Mouse (Mus musculus): ENCODE results near the gene Mettl7a2.
"Not testable (repeated sequence)": the region's sequence is repeated elsewhere in the genome, so short reads cannot be mapped to it uniquely, and the experiment has no call there.

Gene Mettl7a2

DNA sequence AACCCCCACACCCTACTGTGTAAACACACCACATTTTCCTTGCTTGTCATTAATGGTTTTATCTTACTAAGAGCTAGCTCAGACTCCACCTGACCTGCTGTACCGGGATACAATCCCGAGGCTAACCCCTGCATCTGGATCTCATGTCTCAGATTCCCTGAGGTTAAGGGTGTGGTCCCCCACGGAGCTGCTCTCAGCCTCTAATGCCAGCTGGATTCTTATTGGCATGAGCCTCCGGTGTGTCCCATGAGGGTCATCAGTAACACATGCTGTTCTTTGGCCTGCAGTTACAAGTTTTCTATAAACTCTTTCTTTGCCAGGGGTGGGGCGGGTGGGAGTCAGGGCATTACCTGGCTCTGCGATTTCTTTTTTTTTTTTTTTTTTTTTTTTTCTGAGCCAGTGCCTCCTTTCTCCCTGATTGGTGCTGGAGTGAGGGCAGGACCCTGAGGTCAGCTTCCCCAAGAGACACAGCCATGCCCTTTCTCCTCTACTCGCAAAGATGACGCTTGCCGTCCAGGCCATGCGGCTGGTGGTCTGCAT is at the start of gene Mettl7a2, which contains the start of gene Methig1:
Mettl7a2 (plus strand) TSS at position 490 of the 540 bp plus-strand sequence.
Methig1 (plus strand) TSS at position 439 of the 540 bp plus-strand sequence.
- DNase-seq (ENCODE audit: low spot score in 2 of 2): no peak

DNA sequence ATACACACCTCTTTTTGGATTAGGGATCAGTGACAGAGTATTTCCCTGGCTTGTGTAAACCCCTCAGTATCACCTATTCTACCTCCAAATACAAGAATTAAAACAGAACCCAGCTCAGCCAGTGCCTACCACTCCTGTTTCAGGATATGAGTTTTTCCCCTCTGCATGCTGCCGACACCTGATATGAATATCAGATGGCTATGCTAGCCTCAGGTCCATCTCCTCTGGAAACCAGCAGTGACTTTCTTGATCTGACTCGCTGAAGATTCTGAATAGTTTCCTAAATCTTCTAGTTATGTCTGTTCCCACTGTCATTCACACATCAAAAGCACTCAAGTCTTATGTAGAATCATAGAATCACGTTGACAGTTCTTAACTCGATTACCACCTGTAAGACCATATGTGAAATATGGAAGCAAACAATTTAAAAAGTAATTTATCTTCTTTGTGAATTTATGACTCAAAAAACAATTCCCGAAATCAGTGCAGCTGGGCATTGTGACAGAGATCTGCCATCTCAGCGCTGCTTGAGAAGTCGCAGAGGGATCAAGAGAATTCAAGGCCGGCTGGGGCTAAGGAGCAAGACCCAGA is 49.5 kb upstream of the Mettl7a2 start:
- no peak for DNase-seq (ENCODE audit: low spot score in 2 of 2)

DNA sequence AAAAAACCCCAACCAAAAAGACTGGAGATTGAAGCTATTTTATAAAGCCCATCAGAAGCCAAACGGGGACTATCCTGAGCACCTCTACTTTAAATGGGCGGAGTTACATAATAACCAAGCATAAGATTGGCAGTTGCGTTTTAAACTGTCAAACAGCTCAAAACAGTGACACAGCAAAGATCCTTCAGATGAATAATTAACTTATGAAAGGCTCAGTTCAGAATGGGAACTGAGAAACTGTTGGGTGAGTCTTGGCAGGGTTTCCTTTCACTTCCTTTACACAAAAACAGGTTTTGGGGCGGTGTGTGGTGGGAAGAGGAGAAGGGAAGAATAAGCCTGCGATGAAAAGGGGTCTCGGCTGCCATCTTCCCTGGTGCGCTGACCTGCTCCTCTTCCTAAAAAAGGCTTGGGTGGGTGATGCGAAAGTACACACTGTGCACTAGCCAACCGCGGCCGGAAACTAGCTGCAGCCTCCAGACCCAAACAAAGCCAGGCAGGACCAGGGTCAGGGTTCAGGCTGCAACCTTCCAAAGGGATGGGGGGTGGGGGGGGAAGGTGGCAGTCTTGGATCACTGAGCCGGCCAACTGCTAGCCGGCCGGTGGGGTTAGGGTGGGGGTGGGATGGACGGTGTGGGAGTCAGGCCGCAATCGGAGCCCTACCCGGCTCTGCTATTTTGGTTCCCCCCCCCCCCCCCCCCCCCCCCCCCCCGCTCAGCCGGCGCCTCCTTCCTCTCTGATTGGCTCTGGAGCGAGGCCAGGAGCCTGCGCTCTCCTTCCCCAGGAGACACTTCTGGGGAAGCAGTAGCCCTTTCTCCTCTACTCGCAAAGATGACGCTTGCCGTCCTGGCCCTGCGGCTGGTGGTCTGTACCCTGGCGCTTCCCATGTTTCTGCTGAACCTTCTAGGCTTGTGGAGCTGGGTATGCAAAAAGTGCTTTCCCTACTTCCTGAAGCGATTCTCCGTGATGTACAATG is 48.7 kb upstream of the Mettl7a2 start, which contains the start of gene Mettl7a1:
Mettl7a1 (plus strand) TSS at position 122 of the 973 bp plus-strand sequence.
- DNase-seq (ENCODE audit: low spot score in 2 of 2): peak; percentile 76 to 81

DNA sequence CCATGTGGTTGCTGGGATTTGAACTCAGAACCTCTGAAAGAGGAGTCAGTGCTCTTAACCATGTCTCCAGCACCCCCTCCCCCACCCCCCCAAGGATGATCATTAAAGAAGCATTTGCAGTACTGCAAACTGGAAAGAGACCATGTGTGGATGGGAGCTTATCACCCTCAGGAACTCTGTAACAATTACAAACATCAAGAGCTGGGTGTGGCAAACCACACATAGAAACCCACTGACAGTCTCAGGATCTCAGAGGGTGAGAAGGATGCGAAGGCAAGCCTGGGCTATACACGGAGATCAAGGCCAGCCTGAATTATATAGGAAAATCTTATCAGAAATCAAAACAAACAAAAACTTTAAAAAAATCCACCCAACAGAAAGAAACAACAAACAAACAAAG is 46.8 kb upstream of the Mettl7a2 start:
- no peak for DNase-seq (ENCODE audit: low spot score in 2 of 2)

DNA sequence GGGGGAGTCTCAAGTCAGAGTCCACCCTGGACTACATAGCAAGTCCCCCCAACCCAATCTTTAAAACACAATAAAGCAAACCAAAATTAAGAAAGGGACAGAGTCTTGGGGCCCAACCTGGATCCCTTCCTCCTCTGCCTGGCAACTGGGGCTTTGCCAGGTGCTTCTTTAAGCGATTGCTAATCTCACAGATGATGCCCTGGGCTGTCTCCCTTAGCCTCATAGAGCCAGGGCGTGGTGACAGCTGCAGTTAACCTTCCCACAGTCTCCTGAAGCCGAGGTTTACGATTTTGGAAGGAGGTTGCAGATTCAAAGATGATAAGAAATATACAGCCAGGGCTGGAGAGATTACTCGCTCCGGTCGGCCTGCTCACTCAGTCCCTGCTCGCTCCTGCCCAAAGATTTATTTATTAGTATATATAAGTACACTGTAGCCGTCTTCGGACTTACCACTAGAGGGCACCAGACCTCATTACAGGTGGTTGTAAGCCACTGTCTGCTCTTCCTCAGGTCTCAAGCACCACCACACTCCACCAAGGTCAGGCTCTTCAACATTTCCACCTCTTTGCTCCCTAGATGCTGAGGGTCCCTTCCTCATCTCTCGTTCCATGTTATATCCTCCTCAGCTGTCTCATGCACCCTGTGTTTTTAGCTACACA is 45.4 kb upstream of the Mettl7a2 start:
- DNase-seq (ENCODE audit: low spot score in 2 of 2): peak; percentile 12 to 33

DNA sequence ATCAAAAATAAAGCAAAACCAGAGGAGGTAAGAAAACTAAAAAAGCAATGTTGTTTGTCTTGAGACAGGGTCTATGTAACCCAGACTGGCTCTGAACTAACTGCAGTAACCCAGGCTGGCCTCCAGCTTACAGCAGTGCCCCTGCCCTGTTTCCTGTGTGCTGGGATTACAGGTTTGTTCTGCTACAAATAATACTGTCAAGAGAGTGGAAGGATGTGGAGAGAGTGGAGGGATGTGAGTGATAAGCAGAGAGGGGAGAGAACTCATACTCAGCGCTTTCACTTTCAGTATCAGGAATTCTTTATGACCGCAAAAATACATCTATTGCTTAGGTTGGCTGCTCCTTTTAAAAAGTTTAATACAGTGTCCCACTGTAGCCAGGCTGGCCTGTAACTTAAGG is 40.7 kb upstream of the Mettl7a2 start:
- no peak for DNase-seq (ENCODE audit: low spot score in 2 of 2)

DNA sequence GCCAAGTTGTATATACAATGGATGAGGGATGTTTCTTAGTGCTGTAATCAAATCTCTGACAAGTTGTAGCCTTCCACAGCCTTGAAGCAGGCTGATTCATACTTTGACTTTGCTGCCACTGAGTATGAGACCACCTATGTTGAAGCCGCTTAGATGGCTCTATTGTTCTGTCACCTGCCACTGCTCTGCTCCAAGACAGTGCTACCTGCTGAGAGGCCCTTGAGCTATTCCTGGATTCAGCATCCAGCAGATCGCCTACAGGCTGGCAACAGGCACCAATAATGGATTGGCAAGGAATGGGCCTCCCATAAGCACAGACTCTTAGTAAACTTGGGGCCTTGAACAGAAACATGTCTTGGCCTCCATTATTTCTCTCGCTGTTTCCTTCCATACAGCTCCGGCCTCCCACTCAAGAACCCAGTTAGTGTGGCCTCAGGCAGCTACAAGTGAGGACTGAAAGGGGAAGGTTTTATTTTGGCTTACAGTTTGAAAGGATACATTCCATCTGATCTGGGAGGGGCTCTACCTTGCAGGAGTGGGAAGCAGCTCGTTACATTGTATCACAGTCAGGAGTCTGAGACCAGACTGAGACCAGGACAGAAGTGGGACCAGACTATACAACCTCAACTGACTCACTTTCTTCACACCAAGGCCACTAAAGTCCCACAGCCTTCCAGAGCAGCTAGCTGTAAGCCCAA is 38.4 kb upstream of the Mettl7a2 start:
- no peak for DNase-seq (ENCODE audit: low spot score in 2 of 2)

DNA sequence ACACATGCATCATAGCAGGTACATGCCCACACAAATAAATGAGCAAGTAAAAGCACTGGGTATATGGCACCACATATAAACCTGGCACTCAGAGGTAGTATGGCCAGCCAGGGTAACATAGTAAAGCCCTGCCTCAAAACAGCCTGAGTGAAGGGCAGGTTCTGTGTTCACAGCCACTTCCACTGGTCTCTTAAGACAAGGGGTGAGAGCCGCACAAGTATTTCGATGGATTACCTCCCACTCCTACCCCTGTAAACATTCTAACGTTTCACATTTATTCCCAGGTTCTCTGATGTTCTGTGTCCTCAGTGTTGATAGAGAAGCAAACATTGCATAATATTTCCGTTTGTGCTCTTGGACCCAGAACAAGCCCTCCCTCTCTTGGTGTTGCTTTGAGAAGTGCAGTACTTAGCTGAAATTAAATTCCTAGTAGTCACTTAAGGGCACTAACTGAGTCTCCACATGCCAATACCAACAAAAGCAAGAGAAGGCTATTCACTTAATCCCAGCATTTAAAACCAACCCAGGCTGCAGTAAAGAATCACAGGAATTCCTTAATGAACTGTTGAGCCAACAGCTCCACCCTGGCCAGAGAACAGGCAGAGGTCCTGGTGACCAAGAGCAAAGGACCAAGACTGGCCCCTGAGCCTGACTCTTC is 34.9 kb upstream of the Mettl7a2 start:
- not testable (repeated sequence) for DNase-seq (ENCODE audit: low spot score in 2 of 2)

DNA sequence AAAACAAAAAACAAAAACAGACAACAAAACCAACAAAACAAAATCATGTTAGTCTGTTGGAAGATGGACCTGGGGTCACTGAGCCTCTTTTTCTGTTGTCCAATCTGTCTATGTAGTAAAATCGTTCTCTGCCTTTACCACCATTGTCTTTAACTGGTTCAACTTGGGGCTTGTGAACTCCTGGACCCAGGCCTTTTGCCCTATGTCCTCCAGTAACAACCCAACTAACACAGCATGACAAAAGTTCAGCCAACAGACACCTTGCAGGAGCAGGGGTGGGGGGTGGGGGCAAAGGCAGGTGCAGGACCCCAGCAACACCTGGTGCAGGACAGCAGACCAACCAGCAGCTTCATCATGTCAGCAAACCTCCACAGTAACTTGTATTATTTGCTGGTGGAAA is 33.1 kb upstream of the Mettl7a2 start:
- DNase-seq (ENCODE audit: low spot score in 2 of 2): no peak

DNA sequence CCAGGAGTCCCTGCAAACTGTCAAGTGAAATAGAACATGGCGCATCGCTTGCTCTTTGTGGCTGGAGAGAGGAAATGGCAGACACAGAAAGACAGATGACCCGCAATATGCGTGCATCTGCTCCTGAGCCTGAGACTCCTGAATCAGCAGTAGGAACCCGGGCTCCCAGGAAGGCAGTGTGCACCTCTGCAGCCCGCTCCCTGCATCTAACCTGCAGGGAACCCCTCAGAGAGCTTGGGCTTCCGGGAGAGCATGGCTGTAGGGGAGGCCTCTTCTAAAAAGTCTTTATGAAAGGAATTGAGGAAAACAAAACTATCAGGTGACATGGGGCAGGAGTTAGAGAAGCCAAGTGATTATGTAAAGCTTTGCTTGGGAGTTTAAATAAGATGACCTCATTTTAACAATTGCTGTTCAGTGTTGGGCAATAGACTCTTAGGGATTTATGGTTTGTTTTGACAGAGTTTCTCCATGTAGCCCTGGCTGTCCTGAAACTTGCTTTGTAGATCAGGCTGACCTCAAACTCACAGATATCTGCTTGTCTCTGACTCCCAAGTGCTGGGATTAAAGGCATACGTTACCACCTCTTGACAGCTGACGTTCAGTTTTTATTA is 32.6 kb upstream of the Mettl7a2 start:
- no peak for DNase-seq (ENCODE audit: low spot score in 2 of 2)

DNA sequence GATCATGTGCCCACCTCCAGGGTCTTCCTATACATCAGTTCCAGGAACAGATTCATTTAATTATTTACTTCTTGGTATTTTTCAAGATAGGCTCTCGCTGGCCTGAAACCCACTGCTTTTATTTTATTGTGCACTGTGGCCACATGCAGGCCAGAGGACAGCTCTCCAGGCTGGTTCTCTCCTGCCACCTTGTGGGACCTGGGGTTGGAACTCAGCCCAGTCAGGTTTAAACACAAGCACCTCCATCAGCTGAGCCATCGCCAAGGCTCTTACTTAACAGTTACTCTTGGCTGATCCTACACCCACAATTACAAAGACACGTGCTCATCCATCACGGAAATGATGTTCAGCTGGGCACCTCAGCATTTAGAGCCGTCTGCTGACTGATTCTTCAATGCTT is 31.9 kb upstream of the Mettl7a2 start:
- DNase-seq (ENCODE audit: low spot score in 2 of 2): no peak

DNA sequence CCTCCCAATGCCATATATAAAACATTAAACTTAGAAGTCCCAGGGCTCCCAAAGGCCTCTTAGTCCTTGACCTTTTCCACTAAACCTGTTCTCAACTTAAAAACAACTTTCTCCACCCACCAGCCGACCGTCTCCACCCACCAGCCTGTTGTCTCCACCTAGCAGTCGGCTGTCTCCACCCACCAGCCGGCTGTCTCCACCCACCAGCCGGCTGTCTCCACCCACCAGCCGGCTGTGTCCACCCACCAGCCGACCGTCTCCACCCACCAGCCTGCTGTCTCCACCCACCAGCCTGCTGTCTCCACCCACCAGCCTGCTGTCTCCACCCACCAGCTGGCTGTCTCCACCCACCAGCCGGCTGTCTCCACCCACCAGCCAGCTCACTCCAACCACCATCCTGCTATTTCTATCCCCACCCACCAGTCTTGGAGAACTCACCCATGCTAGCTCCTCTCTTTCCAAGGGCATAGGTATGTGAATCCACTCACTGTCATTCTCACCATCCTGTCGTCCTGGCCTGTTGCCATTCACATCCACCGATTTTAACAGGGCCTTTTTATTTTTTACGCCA is 28.9 kb upstream of the Mettl7a2 start:
- no peak for DNase-seq (ENCODE audit: low spot score in 2 of 2)

DNA sequence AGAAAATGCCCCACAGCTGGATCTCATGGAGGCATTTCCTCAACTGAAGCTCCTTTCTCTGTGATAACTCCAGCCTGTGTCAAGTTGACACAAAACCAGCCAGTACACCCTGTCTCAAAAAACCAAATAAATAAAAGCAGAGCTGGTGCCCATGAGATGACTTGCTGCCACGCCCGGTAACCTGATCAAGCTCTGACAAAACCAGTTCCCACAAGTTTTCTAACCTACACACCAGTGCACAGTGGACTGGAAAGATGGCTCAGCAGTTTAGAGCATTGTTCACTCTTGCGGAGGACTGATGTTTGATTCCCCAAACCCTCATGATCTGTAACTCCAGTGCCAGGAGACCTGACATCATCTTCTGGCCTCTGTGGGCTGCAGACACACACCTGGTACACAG is 27.8 kb upstream of the Mettl7a2 start:
- no peak for DNase-seq (ENCODE audit: low spot score in 2 of 2)

DNA sequence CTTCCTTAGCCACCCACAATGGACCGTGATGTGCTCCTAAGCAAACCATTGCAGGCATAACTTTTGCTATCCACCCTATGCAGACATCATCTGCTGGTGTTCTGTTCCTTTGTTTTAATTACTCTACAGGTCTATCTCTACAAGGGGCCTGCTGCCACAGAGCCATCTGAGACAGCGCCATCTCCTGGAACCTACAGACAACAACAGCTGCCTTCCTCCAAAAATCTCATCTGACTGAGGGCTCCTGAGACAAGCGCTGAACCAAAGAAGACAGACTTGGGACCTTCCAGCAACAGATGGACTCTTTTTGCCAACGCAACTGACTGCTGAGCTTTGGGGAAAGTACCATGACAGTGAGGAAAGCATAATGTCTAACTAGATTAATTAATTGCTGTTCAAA is 24.9 kb upstream of the Mettl7a2 start:
- not testable (repeated sequence) for DNase-seq (ENCODE audit: low spot score in 2 of 2)

DNA sequence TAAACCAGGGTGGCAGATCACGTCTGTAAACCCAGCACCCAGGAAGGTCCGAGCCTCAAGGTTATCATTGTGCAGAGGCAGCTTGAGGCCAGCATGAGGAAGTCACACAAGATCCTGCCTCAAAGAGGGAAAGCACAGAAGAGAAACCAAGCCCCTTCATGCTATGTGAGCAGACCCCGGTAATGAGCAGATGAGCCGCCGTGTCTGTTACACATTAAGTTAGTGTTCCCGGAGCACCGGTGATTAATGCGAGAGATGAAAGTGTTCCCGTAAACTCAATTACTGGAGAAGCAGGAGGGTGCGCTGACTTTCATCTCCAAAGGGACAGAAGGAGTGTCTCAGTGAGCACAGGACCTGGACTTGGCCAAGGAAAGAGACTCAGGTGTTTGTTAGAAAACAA is 23.7 kb upstream of the Mettl7a2 start:
- DNase-seq (ENCODE audit: low spot score in 2 of 2): not testable (repeated sequence)

DNA sequence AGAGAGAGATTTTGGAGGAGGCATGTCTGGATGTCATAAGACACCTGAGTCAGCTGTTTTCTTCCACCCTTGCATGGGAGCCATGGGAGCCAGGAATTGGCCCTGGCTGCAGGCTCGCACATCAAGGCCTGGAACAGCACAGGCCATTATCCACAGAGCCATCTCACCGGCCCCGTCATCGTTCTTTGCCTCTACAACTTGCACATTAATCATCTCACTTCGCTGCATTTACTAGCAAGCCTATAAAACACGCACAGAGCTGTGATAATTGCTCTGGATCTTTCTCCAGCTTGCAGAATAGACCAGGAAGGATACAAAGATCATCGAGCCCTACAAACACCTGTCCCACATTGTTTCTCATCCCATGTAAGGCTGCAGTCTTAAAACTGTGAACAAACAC is 22.3 kb upstream of the Mettl7a2 start:
- no peak for DNase-seq (ENCODE audit: low spot score in 2 of 2)

DNA sequence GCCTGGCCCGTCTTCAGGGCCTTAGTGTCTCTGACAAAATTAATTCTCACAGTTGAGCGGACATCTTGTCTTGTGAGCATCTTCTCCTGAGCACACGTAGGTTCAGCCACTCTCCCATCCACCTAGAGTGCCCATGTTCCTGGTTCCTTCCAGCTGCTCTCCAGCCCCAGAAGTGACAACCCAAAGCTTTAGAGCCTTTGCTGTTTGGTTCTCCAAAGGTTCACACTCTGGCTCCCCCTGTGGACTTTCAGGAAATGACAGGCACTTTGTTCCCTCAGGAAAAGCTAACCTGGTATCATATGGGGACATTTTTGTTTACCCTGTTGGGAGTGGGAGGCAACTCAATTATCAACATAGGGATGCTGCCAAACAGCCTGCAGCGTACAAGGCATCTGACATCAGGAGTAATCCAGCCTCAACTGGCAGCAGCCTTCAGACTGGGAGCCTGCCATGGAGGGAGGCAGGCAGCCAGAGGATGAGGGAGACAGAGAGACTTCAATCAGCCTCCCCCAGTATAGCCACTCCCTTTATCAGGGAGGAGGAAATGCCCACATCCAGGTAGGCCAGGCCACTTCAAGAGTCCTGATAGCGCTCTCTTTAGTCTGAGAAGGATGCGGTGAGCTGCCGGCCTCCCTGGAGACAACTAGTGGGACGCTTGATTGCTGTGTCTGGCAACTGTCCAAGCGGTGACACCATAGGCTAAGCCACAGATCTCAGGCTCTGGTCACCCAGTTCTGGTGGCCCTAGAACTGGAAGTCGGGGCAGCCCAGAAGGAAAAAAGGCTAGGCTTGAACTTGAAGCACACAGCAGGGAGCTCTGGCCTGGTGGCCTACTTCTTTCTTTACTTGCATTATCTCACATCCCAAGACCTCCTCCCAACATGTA is 20.7 kb upstream of the Mettl7a2 start:
- DNase-seq (ENCODE audit: low spot score in 2 of 2): not testable (repeated sequence)

DNA sequence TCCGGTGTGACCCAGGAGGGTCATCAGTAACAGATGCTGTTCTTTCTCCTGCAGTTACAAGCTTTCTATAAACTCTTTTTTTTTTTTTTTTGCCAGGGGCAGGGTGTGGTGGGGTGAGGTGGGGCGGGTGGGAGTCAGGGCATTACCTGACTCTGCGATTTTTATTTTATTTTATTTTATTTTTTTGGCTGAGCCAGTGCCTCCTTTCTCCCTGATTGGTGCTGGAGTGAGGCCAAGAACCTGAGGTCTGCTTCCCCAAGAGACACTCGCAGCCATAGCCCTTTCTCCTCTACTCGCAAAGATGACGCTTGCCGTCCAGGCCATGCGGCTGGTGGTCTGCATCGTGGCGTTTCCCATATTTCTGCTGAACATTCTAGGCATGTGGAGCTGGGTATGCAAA is 18.4 kb upstream of the Mettl7a2 start, which contains the start of gene Mettl7a3:
Mettl7a3 (plus strand) TSS at position 301 of the 400 bp plus-strand sequence.
- DNase-seq (ENCODE audit: low spot score in 2 of 2): no peak

DNA sequence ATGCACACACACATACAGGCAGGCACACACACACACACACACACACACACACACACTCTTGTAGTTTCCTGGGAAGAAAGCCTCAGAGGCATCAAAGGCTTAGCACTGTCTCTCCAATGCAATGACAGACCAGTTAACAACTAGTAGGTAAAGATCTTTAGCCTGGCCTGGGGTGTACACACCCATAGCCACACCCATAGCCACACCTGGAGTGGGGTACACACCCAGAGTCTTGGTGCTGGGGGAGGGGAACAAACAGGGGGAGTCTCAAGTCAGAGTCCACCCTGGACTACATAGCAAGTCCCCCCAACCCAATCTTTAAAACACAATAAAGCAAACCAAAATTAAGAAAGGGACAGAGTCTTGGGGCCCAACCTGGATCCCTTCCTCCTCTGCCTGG is 15.7 kb upstream of the Mettl7a2 start:
- DNase-seq (ENCODE audit: low spot score in 2 of 2): not testable (repeated sequence)

Data from spleen, postnatal 36 days (tissue).